15 mouse cellular contexts compared by ENCODE assay signal in the genomic region with DNA sequence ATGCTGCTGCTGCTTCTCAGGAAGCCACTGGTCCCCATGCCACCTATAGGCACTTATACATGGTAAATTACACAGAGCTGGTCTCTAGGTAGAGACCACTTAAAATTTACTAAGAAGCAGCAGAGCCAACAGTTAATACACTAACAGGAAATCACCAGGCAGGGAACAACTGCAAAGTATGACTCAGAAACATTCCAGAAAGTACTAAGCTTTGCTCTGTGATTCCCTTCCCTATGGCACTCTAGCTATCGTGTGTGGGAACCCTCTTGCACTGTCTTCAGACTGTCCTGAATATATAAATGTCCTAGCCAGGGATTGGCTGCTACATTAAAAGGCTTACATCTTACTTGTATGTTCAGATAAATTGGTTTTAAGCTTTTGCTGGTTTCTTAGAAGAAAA.
"Had no signal": no experiment of that assay in that cellular context is flagged by ENCODE, and none has a peak within 500 bp of the region (broad histone marks: within the 10 kb centered on the region; RNA-seq: fewer than 3 reads in every experiment).

No protein-coding gene starts in this region.

- H3K27me3 ChIP-seq: limb, embryonic 12.5 days; limb, embryonic 15.5 days; midbrain, embryonic 12.5 days; midbrain, embryonic 15.5 days; neural tube, embryonic 13.5 days had no signal

- ATAC-seq: liver, postnatal 0 days; lung, postnatal 0 days; midbrain, embryonic 15.5 days had no signal

- DNase-seq: kidney, adult 9 months; kidney, postnatal 14 days; left cerebral cortex, postnatal 4 days; liver, postnatal 0 days; lung, embryonic 14.5 days; retina, postnatal 1 day; thymus, adult 2 months; thymus, postnatal 14 days; thymus, postnatal 4 days had no signal
